Mouse (Mus musculus) cortical plate, adult 2 months (tissue): ENCODE results near the gene Hibch. TPM values are rescaled to one million over a fixed set of nuclear protein-coding genes. Genes with fewer than 3 reads are reported as not detected.

Source experiments
- H3K27ac ChIP-seq: fragments of 200-500 bp; 2 replicates; pipeline ENCODE4 v1.5.1; 2012; ENCODE audit warnings: low read length, control low read depth, inconsistent platforms; ENCODE audit not compliant: insufficient read depth
- H3K4me1 ChIP-seq: fragments of 200-500 bp; 2 replicates; pipeline ENCODE4 v1.6.1; 2011; ENCODE audit warnings: low read length; ENCODE audit not compliant: control insufficient read depth, insufficient read depth
- H3K4me3 ChIP-seq: fragments of 200-500 bp; 2 replicates; pipeline ENCODE4 v1.5.1; 2011; ENCODE audit warnings: mild to moderate bottlenecking, low read length, control low read depth; ENCODE audit not compliant: insufficient read depth
- CTCF ChIP-seq: fragments of 200-500 bp; IDR thresholded peaks from 2 replicates; pipeline ENCODE4 v1.5.1; 2011; ENCODE audit warnings: mild to moderate bottlenecking, control low read depth, low read length; ENCODE audit not compliant: insufficient read depth; ENCODE audit errors: extremely low read depth
- POLR2A ChIP-seq: fragments of 200-500 bp; IDR thresholded peaks from 2 replicates; pipeline ENCODE4 v1.6.1; 2011; ENCODE audit warnings: mild to moderate bottlenecking, low read length, control low read depth; ENCODE audit not compliant: insufficient read depth; ENCODE audit errors: extremely low read depth
- polyA plus RNA-seq: library from polyadenylated mRNA; depleted of rRNA; stranded (reverse); fragments of >200 nt; gene quantifications from 2 replicates; pipeline ENCODE4 v1.2.3, GENCODE M21; 2012; rRNA removed

Hibch gene
- polyA plus RNA-seq: 18.3 and 19.9 TPM in 2 replicates

DNA sequence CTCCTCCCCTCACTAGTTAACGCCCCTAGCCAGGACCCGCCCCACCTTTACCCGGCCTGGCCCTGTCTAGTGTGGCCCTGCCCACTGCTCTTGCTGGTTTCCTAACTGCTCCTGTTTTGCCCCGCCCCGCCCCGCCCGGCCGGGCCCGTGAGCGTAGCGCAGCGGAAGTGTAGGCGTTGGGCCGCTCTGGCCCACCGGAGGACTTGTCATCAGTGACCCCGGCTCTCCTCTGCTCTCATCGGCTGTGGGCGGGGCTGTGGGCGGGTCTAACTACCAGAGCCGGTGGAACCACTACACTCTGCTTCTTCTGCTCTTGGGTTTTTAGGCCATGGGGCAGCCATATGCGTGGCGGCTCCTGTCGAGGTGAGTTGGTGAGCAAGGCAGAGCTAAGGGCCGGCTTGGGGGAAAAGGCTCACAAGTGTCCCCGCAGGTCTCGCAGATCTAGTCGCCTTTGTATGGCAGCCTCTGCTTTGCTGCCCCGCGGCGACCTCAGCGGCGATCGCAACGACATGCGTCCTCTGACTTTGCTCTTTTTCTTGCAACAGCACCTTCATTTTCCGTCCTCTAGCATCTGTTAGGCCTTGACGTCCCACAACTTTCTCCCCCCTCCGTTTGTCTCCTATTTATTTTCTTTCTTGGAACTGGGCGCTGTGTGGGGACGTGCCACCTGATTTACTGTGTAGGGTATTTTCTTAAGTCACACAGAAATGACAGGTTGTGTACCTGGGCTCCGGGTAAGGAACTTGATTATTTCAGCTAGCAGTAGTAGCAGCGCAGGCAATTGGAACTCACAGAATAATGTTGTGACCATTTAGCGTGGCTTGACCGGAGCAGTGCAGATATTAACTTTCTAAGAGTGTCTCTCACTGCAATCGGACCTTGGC lies at the start of gene Hibch:
Gene Hibch (plus strand): TSS at position 148 of the 884 bp plus-strand sequence.
- H3K4me3 ChIP-seq: peak within 1 kb of the TSS; percentile 76
- TF ChIP-seq CTCF (no peak), POLR2A (peak; percentile 67)
- H3K27ac ChIP-seq: peak within 1 kb of the TSS; percentile 43; the same call in 1 of the 2 replicates
- H3K4me1 ChIP-seq: peaks cover 2% of the 10 kb centered on the region; the same call in 1 of the 2 replicates

DNA sequence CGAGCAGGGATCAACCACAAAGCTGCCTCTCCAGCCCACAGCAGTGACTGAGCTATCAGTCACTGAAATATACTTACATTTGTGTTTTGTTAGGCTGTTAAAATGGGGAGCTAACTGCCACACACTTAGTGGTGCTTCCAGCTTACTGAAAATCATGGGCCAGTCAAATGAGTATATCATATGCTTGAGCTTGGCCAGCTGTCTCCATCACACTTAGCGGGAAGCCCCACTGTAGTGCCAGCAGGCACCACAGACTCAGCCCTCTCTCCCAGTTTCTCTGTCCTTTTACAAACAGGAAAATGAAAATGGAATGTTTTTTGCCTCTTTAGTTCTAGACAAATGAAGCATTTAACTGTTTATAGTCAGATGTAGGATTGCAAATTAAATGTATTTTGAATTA lies 48.8 kb upstream of the Hibch start:
- no peak overlapping the region for H3K27ac ChIP-seq
- H3K4me3 ChIP-seq: no peak overlapping the region
- peaks cover 11% of the 10 kb centered on the region for H3K4me1 ChIP-seq
- TF ChIP-seq POLR2A: no peak
- no peak for TF ChIP-seq CTCF

DNA sequence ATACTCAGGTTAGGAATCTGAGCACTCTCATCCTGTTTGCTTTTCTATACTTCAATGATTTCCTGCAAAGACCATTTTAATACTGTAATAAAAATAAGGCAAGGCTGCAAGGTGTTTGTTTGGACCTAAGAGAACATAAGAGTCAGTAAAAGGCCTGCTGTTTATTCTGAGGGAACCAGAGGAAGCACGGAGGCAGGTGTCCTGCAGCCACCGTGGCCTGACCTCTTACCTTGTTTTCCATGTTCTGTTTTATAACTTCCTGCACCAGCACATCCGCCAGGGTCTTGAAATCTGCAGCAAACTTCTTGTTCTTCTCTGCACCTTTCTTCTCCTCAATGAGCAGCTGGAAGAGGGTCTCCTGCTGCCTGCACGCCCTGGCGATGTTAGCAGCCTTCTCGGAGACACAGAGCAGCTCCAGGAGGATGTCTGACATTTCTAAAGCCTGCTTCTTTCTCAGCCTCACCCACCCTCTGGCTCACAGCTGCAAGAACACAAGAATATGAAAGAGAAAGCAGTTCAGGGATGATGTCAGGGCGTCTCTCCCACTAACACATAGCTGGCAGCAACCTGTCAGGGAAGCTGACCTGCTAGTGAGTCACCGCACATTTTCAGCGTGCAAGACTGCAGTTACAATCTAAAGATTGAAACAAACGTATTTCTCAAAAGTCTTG lies 45.5 kb upstream of the Hibch start:
- TF ChIP-seq POLR2A (no peak), CTCF (no peak)
- Histone ChIP-seq H3K4me1 (peaks cover 11% of the 10 kb centered on the region), H3K4me3 (no peak overlapping the region), H3K27ac (no peak overlapping the region)

DNA sequence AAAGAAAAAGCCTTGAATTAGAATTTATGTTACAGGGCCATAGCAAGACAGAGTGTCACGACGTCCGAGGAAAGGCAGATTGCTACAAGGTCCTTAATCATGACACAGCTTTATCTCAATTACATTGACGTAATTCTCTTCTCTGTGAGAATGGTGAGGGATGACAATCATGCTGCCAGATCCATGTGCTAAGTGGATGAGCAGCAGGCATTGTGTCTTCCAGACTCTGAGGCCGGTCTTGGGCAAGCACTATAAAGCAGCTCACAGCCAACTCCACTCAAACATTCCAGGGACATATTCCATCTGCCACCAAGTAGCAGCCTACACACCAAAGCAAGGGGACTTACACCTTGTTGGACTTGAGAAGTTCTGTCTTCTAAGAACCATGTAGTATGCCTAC lies 45.0 kb upstream of the Hibch start:
- TF ChIP-seq POLR2A (no peak), CTCF (no peak)
- Histone ChIP-seq H3K4me3 (no peak overlapping the region), H3K27ac (no peak overlapping the region), H3K4me1 (peaks cover 11% of the 10 kb centered on the region)

DNA sequence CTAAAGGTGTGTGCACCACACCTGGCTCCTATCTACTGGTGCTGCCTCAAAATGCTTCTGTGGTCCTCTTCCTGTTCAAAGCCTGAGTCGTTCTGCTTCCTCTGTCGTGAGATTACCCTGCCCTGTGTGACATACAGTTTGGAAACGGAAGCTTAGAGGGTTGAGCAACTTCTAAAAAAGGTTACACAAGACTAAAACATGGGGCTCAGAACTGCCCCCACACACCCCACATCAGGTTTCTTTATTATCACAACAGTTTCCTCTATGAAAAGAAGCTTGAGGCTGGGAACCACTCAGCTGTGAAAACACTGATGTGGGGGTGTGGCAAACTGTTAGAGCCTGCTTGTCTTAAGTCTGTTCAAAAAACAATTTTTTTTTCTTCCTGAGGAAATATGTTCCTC lies 44.4 kb upstream of the Hibch start:
- no peak for TF ChIP-seq CTCF
- no peak for TF ChIP-seq POLR2A
- Histone ChIP-seq H3K4me1 (peaks cover 11% of the 10 kb centered on the region), H3K27ac (no peak overlapping the region; the same call in 1 of the 2 replicates), H3K4me3 (no peak overlapping the region)

DNA sequence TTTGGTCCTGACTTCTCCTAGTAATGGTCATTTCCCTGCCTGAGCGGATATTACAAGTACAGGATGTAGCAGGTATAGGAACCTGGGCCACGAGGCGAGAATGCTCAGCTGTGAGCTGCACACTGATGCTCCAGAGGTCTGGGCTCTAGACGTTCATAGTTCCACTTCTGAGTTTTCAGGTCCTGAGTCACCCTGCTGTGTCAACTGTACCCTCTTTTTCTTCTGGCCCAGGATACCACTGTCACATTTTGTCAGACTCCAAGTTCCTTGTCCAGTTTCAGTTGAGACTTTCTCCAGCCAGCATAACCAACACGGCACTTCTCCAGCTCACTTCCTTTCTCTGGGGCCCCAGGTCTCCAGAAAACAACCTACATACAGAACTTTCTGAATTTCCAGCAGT lies 43.1 kb upstream of the Hibch start:
- Histone ChIP-seq H3K4me1 (peaks cover 11% of the 10 kb centered on the region), H3K27ac (no peak overlapping the region), H3K4me3 (no peak overlapping the region)
- TF ChIP-seq POLR2A: no peak

DNA sequence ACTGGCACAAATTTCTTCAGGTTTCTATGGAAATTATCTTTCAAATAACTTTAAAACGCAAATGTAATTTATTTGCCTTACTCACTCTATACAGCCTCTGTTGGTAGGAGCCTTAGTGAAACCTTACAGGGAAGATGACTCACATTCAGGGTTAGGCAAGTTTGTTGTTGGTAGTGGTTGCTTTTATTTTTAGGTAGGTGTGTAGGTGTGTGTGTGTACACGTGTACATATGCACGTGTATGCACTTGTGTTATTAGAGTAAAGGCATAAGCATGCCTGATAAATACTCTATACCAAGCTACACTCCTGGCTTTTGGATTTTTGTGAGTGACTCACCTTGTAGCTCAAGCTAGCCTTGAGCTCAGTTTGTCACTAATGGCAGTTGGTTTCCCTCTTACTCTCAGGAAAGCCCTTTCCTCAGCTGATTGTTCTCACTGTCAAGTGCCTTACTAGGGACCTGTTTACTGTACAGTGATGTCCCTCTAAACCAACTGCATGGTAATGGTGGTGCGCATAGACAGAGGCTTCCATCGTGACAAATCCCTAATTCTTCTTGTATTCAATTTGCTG lies 42.2 kb upstream of the Hibch start:
- TF ChIP-seq POLR2A (no peak), CTCF (no peak)
- no peak overlapping the region for H3K27ac ChIP-seq

DNA sequence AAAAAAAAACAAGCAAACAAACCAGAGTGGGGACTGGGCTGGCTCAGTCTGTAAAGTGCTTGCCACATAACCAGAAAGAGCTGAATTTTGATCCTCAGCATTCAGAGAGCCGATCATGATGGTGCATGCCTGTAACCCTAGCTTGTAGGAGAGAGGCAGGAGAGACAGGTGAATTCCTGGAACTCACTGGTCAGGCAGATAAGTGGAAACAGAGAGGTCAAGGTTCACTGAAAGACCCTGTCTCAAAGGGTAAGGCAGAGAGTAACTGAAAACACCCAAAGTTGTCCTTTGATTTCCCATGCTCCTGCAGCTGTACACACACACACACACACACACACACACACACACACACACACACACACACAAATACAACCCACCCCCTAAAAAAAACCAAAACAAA lies 39.7 kb upstream of the Hibch start:
- Histone ChIP-seq H3K4me1 (peaks cover 4% of the 10 kb centered on the region), H3K27ac (no peak overlapping the region), H3K4me3 (no peak overlapping the region)
- TF ChIP-seq CTCF (no peak), POLR2A (no peak)

More for the DNA sequence above, 42.2 kb upstream of the Hibch start:
- peaks cover 11% of the 10 kb centered on the region for H3K4me1 ChIP-seq
- H3K4me3 ChIP-seq: no peak overlapping the region

DNA sequence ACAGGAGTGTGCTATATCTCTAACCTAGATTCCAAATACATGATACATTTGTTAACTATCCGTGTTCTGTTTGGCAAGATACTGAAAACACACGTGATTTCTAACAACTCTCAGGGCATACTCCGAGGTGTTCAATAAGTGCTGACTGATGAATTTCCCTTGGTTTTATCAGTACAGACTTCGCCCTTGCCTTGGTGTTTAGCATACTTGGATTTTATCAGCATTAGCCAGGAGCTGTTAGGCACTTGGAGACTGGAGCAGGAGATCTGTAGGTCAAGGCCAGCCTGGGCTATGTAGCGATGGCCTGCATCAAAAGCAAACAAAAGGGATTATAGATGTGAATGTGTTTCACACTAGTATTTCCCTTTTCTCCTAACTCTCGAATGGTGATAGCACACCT lies 36.3 kb upstream of the Hibch start:
- no peak overlapping the region for H3K4me3 ChIP-seq
- TF ChIP-seq CTCF: no peak
- no peak for TF ChIP-seq POLR2A
- H3K4me1 ChIP-seq: no peaks in the 10 kb centered on the region
- H3K27ac ChIP-seq: no peak overlapping the region
